Mouse (Mus musculus) telencephalon, adult 2 months (tissue): Measurements from ENCODE around the gene Alcam.

Source experiments
- DNase-seq: peaks from one replicate; pipeline ENCODE4 v3.0.0-alpha.2; 2011; ENCODE audit warnings: low read depth, low spot score

Alcam gene

GRCm38 (mm10) chr16:52453971-52454514, at the start of gene Alcam:
Gene Alcam, minus strand, starts transcription at chr16:52454074.
- DNase-seq = no peak

DNA sequence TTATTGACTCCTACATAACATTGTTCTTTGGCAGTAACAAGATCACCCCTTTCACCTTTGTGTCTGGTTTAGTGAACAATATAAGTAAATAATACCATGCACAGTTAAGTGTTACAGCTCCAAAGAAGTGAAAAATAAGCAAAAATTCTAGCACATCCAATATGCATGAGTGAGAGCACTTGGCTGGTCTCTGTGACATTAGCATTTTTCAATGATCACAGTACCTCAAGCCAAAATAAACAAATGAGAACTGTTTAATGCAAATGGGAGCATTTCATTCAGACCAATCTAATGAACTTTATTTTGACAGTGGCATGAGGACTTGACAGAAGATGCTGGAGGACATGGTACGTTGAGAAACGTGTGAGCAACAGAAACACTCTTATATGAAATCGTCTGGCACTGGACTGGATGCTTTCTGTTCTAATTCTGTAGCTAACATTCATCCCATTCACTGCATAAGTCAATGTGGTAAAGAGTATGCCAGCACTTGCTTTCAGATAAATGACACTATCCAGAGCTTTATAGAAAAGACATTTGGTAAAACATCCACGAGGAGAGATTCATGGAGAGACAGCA, 45.0 kb upstream of the Alcam start:
- no peak for DNase-seq

GRCm38 (mm10) chr16:52490542-52490941, 36.7 kb upstream of the Alcam start:
- DNase-seq = no peak

- DNase-seq = no peak
Measured at GRCm38 (mm10) chr16:52474235-52474634, 20.4 kb upstream of the Alcam start.

GRCm38 (mm10) chr16:52473089-52473488, 19.2 kb upstream of the Alcam start:
- no peak for DNase-seq

GRCm38 (mm10) chr16:52472635-52473034, 18.8 kb upstream of the Alcam start:
- no peak for DNase-seq

GRCm38 (mm10) chr16:52472059-52472458, 18.2 kb upstream of the Alcam start:
- DNase-seq = no peak

- peak; percentile 40 for DNase-seq
Measured at GRCm38 (mm10) chr16:52470881-52471280, 17.0 kb upstream of the Alcam start.

DNA sequence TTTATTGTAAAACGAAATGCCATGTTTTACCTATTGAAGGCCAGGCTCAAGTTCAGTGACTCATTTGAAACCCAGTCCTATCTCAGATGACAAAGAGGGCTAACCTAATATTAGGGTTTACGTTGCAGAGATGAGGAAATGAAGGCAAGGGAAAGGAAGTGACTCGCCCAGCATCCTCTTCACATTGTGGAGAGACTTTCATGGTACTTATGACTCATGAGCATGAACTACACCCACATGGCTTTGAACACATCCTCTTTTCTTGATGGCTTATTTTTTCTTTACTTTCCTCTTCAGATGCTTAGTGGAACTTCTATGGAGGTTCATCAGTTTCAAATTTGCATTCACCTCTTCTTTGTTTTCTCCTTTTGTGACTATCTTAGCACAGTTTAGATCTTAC, 16.4 kb upstream of the Alcam start:
- no peak for DNase-seq

GRCm38 (mm10) chr16:52468426-52468825, 14.6 kb upstream of the Alcam start:
- DNase-seq = no peak

DNA sequence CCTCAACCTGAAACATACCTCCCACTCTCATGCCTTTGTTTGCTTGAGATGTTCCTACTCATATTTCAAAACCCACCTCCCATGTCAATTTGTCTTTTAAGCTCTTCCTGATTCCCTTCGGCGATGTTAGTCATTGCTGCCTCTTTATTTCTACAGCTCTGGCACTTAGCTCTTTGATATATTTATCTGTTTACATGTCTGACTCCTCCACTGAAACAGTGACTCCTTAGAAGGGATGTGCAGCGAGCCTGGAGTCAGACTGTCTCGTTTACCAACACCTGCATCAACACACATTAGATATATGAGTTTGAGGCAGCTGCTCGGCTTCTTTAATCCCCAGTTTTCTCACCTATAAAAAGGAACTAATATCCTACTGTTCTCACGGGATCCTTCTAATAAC, 12.9 kb upstream of the Alcam start:
- no peak for DNase-seq

DNA sequence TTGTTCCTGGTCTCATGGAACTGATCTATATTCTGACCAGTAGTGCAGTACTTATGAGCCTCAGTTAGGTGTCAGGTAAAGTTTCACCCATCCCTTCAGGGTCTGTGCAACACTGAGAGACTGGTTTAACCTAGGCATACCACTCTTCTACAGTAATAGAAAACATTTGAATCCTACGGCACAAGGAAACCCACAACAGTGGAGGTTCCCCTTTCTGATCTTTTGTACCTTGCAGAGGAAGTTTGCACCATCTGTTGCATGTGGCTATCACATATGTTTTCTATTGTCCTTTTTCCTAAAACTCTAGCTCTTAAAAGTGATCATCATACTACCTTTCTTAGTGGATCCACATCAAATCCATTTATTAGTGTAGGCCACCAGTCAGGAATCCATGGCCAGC, 10.7 kb upstream of the Alcam start:
- no peak for DNase-seq

GRCm38 (mm10) chr16:52452862-52453715, 785 bp downstream of the Alcam start:
- DNase-seq = peak; percentile 96

DNA sequence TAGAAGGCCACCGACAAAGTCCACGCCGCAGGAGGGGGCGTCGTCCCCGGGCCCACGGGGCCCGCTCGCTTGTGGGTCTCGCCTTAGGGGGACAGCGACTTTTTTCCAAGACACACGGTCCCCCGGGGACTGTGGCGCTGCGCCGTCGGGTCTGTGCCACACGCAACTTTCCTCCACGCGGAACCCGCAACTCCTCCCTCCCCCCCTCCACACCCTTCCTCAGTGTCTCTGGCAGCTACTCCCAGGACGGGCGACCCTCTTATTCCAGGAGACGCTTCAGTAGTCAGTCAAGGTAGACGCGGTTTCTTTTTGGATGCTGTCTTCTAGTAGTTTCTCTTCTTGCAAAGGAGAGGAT, 1.4 kb downstream of the Alcam start:
- DNase-seq = no peak

GRCm38 (mm10) chr16:52451786-52452476, 1.9 kb downstream of the Alcam start:
- no peak for DNase-seq

- no peak for DNase-seq
Measured at GRCm38 (mm10) chr16:52451101-52451785, 2.6 kb downstream of the Alcam start.

DNA sequence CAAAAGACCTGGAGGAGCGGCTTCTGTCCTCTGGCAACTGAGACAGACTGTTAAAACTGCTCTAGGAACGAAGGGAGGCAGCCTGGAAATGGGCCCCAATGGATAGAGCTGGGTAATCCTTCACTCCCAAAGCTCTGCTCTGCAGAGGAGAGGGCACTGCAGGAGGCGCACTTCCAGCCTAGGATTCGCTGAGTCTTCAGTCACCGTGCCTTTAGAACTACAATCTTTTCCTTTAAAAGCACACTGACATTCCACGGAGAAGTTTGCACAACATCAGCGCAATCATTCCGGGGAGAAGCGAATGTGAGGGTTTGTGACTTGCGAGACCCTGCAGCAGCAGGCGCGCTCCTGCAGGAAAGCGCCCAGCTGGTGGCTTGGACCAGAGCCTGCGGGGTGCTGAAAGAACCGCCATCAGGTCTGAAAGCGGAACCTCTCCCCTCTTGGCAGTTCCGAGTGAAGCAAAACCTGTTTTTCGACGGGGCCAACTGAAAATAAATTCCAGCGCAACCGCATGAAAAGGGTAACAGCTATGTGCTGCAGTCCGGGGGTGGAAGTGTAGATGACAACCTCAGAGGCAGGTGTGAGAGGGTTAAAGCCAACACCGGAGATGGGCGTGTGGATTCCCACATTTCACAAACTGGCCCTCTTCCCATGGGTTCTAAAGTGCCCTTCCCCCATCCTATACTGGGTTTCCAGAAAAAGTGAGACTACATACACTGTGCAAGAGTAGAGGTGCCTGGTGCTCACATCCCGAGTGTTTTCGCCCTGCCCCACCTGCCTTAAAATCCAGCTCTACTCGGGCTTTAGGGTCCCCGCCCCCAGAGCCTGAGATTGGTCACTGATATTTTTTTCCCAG, 3.4 kb downstream of the Alcam start:
- no peak for DNase-seq

DNA sequence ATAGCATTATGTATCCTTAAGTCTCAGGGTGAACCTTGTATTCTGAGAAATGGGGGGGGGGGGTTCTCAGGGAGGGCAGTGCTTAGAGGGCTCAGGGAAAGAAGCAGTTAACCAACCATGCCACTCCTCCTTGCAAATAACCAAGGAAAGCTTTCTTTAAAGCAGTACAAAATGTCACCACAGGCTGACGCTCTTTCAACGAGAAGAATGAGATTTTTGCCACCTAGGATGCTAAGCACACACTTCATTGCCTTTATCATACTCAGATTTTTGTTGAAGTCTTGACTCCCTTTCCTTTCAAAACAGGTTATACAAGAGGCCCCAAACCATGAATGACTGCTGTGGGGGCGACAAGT, 4.0 kb downstream of the Alcam start:
- DNase-seq = no peak

DNA sequence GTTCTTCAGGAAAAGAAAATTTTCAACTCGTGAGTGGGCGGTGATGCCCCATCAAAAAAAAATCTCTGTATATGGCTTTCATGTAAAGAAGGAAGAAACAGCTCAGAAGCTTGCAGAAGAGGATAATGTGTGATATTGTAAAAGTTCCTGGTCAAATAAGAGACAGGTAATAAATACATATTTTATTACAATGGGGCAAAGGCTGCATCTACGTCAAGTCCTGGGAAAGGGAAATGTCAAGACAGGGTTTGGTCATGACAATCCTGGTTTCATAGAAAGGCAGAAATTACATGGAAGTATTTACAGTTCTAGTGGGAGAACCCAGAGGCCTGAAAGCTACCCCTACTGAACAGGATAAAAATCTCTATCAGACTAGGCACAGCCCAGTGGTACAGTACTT, 7.9 kb downstream of the Alcam start:
- DNase-seq = no peak

- no peak for DNase-seq
Measured at GRCm38 (mm10) chr16:52443635-52444505, 10.0 kb downstream of the Alcam start.
